Mouse (Mus musculus): ENCODE data around the gene Zmynd12.

Gene Zmynd12

GRCm38 (mm10) chr4:119422294-119422964 lies at the start of gene Zmynd12, which contains the start of gene Ppcs:
Gene Zmynd12, plus strand, starts transcription at chr4:119422814.
Gene Ppcs, minus strand, starts transcription at chr4:119422420.
- DNase-seq, result peak; percentile 96

GRCm38 (mm10) chr4:119381471-119382190 lies 41.0 kb upstream of the Zmynd12 start:
- DNase-seq, result peak; percentile 43

- peak; percentile 82 for DNase-seq
Measured at GRCm38 (mm10) chr4:119389184-119389583, 33.4 kb upstream of the Zmynd12 start.

DNA sequence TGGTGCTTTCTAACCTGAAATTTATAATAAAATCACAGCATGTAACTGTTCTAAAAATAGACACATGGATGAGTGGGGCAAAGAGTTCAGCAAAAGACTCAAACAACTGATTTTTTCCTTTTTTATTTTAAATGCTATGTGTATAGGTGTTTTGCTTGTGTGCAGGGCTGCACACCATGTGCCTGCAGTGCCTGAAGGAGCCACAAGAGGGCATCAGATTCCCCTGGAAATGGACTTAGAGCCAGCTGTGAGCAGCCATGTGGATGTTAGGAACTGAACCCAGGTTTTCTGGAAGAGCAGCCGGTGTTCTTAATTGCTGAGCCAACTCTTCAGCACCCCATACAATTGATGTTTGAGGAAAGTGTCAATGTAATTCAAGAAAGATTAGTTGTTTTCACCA lies 32.2 kb upstream of the Zmynd12 start:
- peak; percentile 43 for DNase-seq

DNA sequence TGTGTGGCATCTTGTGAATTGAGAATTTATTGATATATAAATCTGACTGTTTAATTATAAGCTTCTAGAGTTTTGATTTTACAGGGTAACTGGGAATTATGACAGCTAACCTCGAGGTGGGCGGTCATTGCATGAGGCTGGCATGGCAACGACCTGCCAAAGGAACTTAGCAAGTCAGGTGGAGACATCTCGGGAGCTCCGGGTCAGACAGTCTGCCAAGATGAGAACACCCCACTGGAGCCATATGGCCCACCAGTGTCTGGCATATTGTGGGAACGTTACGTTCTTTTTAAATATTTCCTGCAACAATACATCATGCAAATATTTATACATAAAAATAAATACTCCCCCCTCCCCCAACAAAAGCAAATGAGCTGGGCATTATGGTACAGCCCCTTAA lies 23.9 kb upstream of the Zmynd12 start:
- DNase-seq, result no peak

DNA sequence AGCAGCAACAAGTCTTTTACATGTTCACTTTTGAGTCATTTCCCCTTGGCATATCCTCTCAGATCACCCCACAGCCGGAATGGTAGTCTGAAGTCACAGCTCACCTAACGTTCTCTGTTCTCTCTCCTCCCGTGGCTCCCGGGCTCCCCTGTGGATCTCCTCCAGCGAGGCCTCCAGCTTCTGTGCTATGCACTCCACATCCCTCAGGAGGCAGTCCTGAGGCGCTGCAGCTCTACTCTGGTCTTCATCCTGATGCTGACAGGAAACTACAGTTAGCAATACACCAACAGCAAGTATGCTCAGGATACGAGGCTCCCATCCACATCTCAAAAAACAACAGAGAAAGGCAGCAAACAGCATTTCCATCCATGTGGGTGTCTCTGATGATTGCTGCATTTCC lies 21.7 kb upstream of the Zmynd12 start:
- no peak for DNase-seq

- no peak for DNase-seq
Measured at GRCm38 (mm10) chr4:119403431-119403830, 19.2 kb upstream of the Zmynd12 start.

DNA sequence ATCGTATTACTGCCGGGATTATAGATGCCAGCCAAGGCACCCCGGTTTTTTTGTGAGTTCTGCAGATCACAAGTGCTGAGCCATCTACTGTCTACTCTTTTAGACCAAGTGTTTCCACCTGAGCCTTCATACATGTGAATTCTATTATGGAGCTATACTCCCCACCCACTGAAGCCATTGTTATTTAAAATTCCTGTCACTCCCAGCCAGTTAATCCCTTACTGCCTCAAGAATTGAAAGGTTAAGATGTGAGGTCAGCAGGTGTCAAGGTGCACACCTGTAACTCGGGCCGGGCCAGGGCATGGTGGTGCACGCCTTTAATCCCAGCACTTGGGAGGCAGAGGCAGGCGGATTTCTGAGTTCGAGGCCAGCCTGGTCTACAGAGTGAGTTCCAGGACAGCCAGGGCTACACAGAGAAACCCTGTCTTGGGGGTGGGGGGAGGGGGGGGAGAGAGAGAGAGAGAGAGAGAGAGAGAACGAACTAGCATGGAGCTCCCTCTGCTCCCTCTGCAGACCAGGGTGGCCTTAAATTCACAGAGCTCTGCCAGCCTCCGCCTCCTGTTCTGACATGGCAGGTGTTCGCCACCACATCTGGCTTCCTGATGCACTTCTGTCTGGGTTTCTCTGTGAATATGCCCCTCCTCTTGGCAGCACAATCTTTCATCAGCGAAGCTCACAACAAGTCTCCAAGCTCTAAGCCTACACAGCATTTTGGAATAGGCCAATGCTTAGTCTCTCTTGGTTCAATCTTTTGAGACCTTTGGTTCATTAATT lies 10.6 kb upstream of the Zmynd12 start:
- no peak for DNase-seq

GRCm38 (mm10) chr4:119412791-119413190 lies 9.8 kb upstream of the Zmynd12 start:
- no peak for DNase-seq

DNA sequence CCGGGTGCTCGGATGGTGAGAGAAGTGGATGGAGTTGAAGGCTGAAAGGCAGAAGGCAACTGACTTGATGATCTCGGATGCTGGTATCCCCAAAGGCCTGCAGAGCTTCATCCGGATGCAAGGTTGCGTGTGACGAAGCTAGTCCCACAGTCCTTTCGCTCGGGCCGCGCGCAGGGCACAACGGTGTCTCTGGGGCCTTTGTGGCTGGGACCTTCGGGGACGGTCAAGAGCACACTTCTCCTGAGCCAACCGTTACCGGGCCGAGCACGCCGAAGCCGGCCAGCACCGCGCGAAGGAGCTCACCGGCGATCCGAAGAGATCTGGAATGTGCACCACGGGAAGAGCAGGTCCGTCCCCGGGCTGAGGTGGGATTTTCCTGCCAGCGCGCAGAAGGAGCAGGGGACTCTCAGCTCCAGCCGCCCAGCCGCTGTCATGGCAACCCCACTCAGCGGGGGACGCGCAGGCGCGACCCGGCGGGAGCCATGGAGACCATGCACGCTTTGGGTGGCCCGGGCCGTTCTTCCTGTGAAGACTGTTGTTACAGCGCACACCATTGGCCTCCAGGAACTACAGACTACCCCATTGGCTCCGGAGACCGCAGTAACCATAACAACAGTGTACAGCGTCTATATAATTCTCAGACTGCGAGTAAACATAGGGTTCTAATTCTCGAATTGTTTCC lies 7.4 kb upstream of the Zmynd12 start, which contains the start of gene Ccdc30:
TSS of gene Ccdc30 (minus strand) at position 450 of the 682 bp plus-strand sequence.
- DNase-seq, result peak; percentile 95

- DNase-seq, result no peak
Measured at GRCm38 (mm10) chr4:119417270-119417669, 5.3 kb upstream of the Zmynd12 start.

GRCm38 (mm10) chr4:119417894-119418293 lies 4.7 kb upstream of the Zmynd12 start:
- no peak for DNase-seq

GRCm38 (mm10) chr4:119421191-119421590 lies 1.4 kb upstream of the Zmynd12 start:
- peak; percentile 43 for DNase-seq

- no peak for DNase-seq
Measured at GRCm38 (mm10) chr4:119421921-119422293, 707 bp upstream of the Zmynd12 start.

- no peak for DNase-seq
Measured at GRCm38 (mm10) chr4:119425077-119425476, 2.5 kb downstream of the Zmynd12 start.

- peak; percentile 46 for DNase-seq
Measured at GRCm38 (mm10) chr4:119425601-119426000, 3.0 kb downstream of the Zmynd12 start.

- peak; percentile 50 for DNase-seq
Measured at GRCm38 (mm10) chr4:119427680-119428079, 5.1 kb downstream of the Zmynd12 start.

DNA sequence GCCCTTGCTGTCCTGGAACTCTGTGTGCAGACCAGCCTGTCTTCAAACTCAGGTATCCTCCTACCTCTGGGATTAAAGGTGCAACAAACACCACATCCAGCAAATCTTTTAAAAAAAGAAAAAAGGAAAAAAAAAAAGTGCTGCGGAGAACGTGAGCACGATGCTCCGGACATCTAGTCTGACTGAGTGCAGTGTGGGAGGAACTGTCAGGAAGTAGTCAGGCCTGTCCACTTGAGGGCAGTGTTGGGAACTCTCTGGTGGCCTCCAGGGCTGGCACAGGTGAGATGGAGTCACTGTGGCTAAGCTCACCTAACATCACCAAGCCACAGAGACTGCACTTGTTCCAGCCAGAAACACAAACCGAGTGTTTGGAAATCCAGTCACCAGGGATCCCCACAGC lies 8.1 kb downstream of the Zmynd12 start:
- peak; percentile 75 for DNase-seq

DNA sequence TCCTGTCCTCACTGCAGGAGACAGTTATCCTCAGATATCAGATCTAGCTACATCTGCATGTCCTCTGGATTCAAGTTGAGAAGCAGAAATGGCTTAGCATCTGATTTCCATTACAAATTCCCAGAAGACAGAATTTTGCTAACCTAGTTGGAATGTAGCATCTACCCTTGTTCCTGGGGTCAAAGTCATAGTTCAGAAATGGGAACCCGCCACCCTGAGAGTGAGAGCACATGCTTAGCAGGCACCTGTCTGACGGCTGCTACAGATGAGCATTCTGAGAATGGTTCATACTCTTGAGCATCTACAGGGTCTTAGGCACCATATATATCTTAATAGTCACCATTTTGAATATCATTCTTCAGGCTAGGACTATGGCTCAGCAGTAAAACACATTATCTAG lies 15.3 kb downstream of the Zmynd12 start:
- DNase-seq, result peak; percentile 70

- DNase-seq, result no peak
Measured at GRCm38 (mm10) chr4:119441836-119442235, 19.2 kb downstream of the Zmynd12 start.

DNA sequence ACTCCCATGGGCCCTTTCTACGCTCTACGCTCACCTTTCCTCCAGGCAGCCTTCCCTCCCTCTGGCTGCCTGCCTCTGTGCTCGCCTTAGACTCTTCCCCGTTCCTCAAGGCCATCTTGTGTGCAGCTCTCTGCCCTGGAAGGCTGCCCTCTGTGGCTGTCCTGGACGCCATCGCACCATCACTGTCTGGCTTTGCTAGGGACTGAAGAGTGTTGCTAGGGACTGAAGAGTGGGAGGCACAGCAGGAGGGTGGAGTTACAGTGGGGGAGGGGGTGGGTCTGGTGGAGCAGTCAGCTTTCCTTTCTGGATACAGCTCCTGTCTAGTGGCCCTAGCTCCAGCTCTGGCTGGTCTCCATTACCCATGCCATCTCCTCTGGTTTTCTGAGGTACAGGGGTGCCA lies 19.9 kb downstream of the Zmynd12 start:
- no peak for DNase-seq

GRCm38 (mm10) chr4:119447261-119447660 lies 24.6 kb downstream of the Zmynd12 start:
- peak; percentile 56 for DNase-seq

DNA sequence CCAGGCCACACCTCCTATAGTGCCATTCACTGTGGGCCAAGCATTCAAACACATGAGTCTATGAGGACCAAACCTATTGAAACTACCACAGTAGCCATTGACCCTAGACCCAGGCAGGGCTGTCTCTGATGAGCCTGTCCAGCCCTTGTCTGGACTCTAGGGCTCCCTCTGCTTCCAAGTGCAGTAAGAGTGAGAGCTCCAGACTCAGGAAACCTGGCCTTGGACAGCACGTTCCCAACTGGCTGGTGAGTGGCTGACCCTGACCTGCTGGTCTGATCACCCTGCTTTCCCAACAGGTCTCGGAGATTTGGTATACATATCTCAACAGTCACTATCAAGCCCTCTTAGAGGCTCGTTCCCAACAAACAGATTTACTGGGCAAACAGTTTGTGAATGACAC lies 25.2 kb downstream of the Zmynd12 start:
- no peak for DNase-seq
